Mouse (Mus musculus) frontal cortex, postnatal 14 days (tissue): ENCODE measurements at regions not wholly inside any gene's neighbourhood (a gene's known extent, or its start where the extent isn't known, plus 50 kb on each side); places are given as distances from the start of the nearest gene placed in this dataset.
A peak's percentile ranks its signal among the peaks of the same experiment; 100 is the strongest.

Source experiments
- DNase-seq, 2 experiments: peaks; one replicate each; pipeline ENCODE4 v3.0.0; 2022; ENCODE audit warnings: low spot score in 2 of 2

DNA sequence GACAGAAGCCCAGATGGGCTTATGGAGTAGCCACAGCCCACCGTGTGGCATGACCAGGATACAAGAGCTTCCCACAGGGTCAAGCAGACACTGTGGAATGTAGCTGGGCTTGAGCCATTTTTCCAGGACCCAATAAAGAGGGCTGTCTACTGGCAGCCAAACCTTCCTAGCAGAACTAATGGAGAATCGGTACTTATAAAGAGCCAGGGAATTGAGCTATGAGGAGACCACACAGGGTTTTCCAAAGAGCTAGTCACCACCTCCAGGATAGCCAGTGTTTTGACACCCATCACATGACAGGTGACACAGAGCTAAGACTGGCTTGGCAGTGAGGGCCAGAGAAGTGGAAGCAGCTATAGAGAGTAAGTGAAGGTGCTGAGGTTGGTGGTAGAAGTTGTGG, 149.9 kb downstream of the Map2k4 start:
- DNase-seq: no peak

DNA sequence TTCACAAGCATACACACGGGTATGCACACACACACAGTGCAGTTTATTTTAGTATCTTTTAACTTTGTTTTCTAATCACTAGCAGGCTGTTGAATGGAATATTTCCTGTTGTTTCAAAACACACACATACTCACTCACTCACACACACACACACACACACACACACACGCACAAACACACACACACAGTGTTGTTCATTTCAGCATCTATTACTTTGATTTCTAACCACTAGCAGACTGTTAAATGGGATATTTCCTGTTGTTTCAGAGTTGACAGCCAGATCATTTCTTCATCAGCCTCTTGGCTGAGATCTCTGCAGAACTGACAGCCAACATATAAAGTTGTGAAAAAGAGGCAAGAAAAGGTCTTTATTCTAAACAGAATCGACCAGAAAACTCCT, 150.9 kb downstream of the Map2k4 start:
- no peak for DNase-seq

- no peak for DNase-seq
Observed at GRCm38 (mm10) chr11:65635307-65635706, 152.8 kb downstream of the Map2k4 start.

DNA sequence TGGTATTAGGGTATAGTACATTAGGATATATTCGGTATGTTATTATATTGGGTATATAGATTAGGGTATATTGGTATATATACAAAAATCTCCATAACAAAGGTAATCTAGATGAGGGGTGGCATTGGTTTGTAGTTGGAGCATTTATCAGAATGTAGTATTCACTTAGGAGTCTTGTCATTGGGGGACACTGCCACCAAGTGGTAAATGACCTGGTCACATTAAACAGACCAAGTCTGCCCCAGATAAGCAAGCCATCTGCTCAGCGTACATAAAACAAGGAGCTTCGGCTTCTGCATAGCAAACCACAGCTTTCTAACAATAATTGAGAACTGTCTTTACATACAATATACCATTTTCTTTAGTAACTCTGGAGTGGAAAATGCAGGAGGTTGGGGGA, 156.9 kb downstream of the Map2k4 start:
- DNase-seq: peak in 1 of 2 experiments; percentile 13

- no peak for DNase-seq
Observed at GRCm38 (mm10) chr11:65630436-65630835, 157.7 kb downstream of the Map2k4 start.

GRCm38 (mm10) chr11:65629320-65629719, 158.8 kb downstream of the Map2k4 start:
- DNase-seq: no peak

DNA sequence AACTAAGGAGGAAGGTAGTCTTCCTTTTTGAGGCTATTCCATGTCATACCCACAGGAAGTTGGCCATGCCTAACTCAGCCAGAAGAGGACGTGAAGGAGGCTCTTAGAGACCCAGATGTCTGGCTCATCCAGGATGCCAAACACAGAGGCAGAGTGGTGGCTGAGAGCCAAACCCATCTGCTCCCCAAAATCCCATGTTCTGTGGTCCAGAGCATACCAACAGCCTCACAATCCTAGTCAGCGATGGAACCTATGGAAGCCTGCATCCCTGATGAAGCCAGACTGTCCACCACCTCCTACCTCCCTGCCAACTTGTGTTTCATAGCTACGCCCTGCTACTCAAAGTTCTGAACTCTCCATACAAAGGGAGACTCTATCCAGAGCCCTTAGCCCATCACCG, 169.1 kb downstream of the Map2k4 start:
- no peak for DNase-seq

- DNase-seq: no peak
Observed at GRCm38 (mm10) chr11:65610536-65610935, 177.6 kb downstream of the Map2k4 start.

GRCm38 (mm10) chr11:65609056-65609455, 179.0 kb downstream of the Map2k4 start:
- no peak for DNase-seq

DNA sequence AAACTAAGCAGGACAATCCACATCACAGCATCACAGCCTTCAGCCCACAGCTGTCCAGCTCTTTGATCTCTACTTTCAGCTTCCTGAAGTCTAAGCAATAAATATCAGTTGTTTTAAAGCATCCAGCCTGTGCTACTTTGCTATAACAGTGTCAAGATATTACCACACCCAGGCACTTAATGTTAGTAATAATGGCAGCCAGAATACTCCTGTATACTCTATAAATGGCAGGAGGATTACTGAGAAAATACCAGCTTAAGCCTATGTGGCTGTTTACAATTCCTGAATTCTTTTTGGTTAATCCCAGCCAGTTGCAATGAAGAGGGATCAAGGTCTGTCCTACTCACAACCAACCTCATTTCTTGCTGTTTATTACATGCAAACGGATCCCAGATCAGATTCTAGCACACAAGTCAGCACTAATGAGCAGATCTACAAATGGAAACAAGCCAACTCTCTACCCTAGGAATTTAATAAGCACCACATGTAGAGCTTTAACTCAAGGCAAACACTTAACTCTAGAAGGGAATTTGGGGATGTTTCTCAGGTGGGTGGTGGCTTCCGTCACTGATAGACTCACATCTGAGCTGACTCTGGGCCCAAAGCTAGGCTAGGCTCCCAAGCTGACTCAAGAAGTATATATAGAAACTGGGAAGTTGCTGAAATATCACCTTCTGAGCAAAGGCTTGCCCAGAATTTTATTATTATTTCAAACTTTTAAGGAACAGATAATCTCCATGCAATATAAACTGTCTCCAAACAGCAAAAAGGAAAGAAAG, 190.6 kb downstream of the Map2k4 start:
- no peak for DNase-seq

- DNase-seq: no peak
Observed at GRCm38 (mm10) chr11:65588491-65588890, 199.6 kb downstream of the Map2k4 start.

GRCm38 (mm10) chr11:65567831-65568230, 220.3 kb downstream of the Map2k4 start:
- no peak for DNase-seq

DNA sequence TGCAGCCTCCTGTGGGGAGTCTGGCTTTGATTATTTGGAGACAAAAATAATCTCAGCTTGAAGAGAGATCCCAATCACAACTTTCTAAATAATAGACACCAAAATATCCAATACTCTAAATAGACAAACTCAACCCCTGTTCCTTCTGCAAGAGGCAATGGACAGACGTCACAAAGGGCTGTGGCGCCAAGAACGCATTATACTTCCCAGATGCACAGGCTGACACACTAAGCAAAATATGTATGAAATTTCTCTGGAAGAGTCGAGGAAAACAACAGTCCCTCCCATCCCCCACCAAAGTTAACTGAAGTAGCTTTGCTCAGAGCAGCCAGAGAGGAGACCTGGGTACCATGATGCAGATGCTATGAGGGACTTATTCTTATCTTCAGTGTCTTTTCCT, 229.9 kb downstream of the Map2k4 start:
- DNase-seq: no peak

- DNase-seq: no peak
Observed at GRCm38 (mm10) chr11:65551073-65551472, 237.0 kb downstream of the Map2k4 start.

- no peak for DNase-seq
Observed at GRCm38 (mm10) chr11:65544281-65544680, 243.8 kb downstream of the Map2k4 start.

DNA sequence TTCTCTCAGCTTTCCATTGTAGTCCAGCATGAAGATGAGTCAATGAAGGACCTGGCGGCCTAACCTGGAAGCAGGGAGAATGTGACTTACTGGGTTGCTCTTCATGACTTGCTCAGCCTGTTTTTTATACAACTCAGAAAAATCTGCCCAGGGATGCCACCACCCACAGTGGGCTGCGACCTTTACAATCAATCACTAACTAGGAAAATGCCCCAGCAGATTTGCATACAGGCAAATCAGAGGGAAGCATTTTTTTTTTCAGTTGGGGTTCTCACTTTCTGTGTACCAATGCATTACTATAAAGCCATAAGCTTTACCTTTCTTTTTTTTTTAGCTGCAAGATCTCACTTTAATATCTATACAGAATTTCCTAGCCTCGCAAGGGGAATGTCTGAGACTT, 244.5 kb downstream of the Map2k4 start:
- no peak for DNase-seq

DNA sequence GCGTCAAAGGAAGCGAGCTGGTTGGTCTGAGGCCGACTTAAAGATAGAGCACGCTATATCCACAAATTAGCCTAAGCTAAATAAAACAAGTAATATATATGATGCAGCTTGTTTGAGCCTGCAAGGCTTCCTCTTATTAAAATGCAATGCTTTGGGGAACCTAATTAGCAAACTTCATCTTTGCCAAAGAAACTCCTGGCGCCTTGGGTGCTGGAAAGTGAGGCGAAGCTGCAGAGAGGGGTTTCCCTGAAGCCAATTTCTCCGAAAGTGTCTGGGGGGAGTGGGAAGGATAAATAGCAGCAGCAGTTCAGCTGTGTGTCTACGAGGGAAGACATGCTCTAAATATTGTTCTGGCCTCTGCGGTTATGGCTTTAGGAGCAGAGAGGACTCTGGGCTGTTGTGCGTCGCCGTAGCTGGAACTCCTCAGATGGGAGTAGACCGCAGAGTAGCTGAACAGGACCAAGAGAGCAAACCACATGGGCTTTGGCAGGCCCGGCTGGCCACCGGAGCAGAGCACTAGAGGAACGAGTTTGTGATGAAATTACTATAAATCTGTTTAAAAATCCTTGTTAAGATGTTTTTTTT, 251.0 kb downstream of the Map2k4 start:
- no peak for DNase-seq

DNA sequence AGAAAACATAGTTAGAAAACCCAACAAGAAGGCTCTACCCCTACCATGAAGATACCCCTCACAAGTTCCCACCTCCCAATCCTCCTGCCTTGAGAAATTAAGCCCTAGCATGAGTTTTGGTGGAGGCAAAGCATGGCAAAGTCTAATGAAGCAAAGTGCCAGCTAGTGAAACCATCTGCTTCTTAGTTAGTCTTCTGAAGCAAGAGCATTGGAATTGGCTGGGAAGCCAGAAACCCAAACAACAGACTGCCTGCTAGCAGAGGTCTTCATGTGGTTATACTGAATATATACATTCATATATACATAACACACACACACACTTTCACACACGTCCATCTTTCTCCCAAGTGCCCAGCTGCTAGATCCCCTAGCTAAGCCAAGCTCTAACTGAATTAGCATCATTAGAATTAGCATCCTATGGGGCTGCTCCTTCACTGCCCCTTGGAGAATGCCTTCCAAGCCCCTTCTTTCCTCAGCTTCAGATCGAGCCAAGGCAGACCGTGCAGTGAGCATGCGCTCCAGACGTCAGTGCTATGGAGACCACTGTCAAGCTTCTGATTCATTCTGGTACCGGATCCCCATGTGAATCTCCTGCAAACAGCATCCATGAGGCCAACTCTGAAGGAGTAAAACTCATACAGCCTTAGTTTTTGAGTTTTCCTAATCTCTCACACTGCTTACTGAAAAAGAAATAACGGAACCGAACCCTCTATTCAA, 252.2 kb downstream of the Map2k4 start:
- no peak for DNase-seq

- DNase-seq: no peak
Observed at GRCm38 (mm10) chr11:65530744-65531143, 257.4 kb downstream of the Map2k4 start.

DNA sequence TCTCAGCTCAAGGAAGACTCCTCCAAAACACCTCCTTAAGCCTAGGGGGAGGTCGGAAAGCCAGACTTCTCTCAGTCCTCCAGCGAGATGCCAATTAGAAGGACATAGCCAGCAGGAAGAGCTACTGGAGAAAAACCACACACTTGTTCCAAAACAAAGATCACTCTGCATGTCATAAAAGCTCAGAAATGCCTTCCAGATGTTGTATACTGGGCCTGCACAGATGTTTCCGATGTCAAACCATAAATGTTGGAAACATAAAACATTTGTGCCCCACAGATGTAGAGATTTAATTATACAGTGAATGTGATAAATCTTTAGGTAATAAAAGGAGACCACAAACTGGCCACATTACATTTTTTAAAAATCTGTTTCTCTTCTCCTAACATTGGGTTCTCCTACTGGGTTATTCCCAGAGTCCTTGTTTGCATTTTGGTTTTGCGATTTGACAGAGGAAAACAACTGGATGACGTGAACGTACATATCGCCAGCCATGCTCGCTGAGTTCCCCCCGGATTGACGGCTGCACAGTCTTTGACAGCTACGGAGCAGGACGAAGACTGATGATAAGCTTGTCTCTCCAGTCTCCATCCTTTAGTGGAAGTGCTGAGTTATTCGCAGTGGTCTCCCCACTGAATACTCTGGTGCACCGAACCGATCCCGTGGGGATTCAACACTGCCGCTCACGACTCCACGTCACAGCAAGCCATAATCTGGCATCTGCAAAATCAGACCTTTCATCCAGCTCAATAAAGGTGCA, 235.5 kb upstream of the Myocd start:
- DNase-seq: no peak

- no peak for DNase-seq
Observed at GRCm38 (mm10) chr11:65497979-65498378, 228.2 kb upstream of the Myocd start.

DNA sequence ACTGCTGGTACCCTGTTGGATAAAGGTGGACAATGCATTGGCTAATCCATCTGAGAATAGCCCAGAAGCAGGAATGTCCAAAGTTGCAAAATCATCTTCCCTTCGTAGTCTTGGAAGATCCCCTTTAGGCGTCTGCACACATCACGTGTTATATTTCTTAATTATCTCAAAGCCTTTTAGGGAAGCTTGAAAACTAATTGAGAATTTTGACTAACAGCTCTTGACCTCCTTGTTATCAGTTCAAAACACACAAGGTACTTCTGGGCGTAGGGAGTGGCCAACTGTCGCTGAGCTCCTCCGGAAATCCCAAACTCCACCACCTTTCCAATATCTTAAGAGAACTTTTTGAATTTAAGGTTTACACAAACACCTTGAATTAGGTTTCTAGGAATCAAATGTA, 227.6 kb upstream of the Myocd start:
- no peak for DNase-seq
